Mouse (Mus musculus) ES-E14 (cell line): ENCODE data around the gene Acaca. TPM values are rescaled to one million over a fixed set of nuclear protein-coding genes. Genes with fewer than 3 reads are reported as not detected.

ENCODE experiments used
- DNase-seq: peaks from one replicate; pipeline ENCODE4 v3.0.0-alpha.2; 2013; ENCODE audit warnings: low read depth, low spot score
- H3K27ac ChIP-seq: 2 replicates; pipeline ENCODE4 v1.5.1; 2012; ENCODE audit warnings: low read depth, mild to moderate bottlenecking, low read length, moderate library complexity, mixed read lengths; ENCODE audit not compliant: poor library complexity, insufficient read depth, severe bottlenecking
- H3K36me3 ChIP-seq: 2 replicates; pipeline ENCODE4 v1.6.1; 2012; ENCODE audit warnings: mild to moderate bottlenecking, low read length, moderate library complexity, mixed read lengths; ENCODE audit not compliant: control insufficient read depth, poor library complexity, insufficient read depth, severe bottlenecking
- H3K4me1 ChIP-seq, 2 experiments: fragments of 150-350 bp in 1 of 2; sonication (generic) in 1 of 2; 2 replicates each; pipeline ENCODE4 v1.6.1; 2012; ENCODE audit warnings: low read length in 2 of 2, mild to moderate bottlenecking in 1 of 2, mixed read lengths in 1 of 2; ENCODE audit not compliant: control insufficient read depth in 2 of 2, insufficient read depth in 2 of 2, poor library complexity in 1 of 2
- H3K4me3 ChIP-seq, 2 experiments: fragments of 150-350 bp in 1 of 2; sonication (generic) in 1 of 2; 2 replicates each; pipeline ENCODE4 v1.5.1; 2012; ENCODE audit warnings: low read length in 2 of 2, low read depth in 1 of 2, mild to moderate bottlenecking in 1 of 2, mixed read lengths in 1 of 2; ENCODE audit not compliant: insufficient read depth in 1 of 2, poor library complexity in 1 of 2, severe bottlenecking in 1 of 2
- H3K9ac ChIP-seq: 2 replicates; pipeline ENCODE4 v1.6.1; 2012; ENCODE audit warnings: low read depth, mild to moderate bottlenecking, low read length, mixed read lengths; ENCODE audit not compliant: poor library complexity, insufficient read depth, severe bottlenecking
- H3K9me3 ChIP-seq: fragments of 150-350 bp; sonication (generic); 2 replicates; pipeline ENCODE4 v1.6.1; 2012; ENCODE audit warnings: low read depth, mild to moderate bottlenecking, low read length; ENCODE audit not compliant: control insufficient read depth, insufficient read depth
- CHD2 ChIP-seq: IDR thresholded peaks from 2 replicates; pipeline ENCODE4 v1.6.1; 2014; ENCODE audit warnings: mild to moderate bottlenecking, low read depth, low read length, inconsistent platforms
- HCFC1 ChIP-seq: IDR thresholded peaks from 2 replicates; pipeline ENCODE4 v1.6.1; 2012; ENCODE audit warnings: low read length, inconsistent platforms, borderline replicate concordance; ENCODE audit not compliant: insufficient read depth
- MAFK ChIP-seq: IDR thresholded peaks from 2 replicates; pipeline ENCODE4 v1.6.1; 2014; ENCODE audit warnings: mild to moderate bottlenecking, low read depth, low read length, inconsistent platforms; ENCODE audit not compliant: insufficient read depth
- ZC3H11A ChIP-seq: IDR thresholded peaks from 2 replicates; pipeline ENCODE4 v1.6.1; 2012; ENCODE audit warnings: low read depth, mild to moderate bottlenecking, inconsistent platforms, low read length, borderline replicate concordance
- ZNF384 ChIP-seq: IDR thresholded peaks from 2 replicates; pipeline ENCODE4 v1.6.1; 2012; ENCODE audit warnings: low read depth, low read length, inconsistent platforms
- in situ Hi-C, 2 experiments: fragments of 600-800 bp; cut with MboI; formaldehyde crosslinking; loops; one replicate each; pipeline ENCODE4 v1.15.1; 2025; ENCODE audit warnings: low sequenced_read_pairs in 2 of 2, inconsistent platforms in 1 of 2; ENCODE audit not compliant: unreplicated experiment in 2 of 2
- total RNA-seq: library from RNA; depleted of rRNA; stranded (reverse); fragments of 300-350 nt; gene quantifications from 2 replicates; pipeline ENCODE4 v1.2.3, GENCODE M21; 2012

Acaca gene
- total RNA-seq, 1 experiment: 68.0 TPM

- in situ Hi-C loops: no loop called here
- peaks cover 4% of the 10 kb centered on the region; the same call in 1 of the 2 replicates for H3K36me3 ChIP-seq
Measured at GRCm38 (mm10) chr11:84247370-84247769, 117.9 kb downstream of the Acaca start.

DNA sequence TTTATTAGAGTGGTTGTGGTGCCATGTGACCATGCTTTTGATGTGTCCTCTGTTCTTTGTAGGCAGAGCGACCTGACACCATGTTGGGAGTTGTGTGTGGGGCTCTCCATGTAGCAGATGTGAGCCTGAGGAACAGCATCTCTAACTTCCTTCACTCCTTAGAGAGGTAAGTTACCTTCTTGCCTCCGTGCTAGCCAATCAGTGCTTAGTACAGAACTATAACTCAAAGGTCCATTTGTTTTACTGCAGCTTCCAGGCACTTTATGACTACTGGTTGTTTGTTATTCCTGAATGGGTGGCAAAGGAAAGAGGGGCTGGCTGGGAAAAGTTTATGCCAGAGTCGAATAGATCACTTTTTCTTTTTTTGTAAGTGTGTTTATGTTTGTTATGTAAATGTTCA, 121.7 kb downstream of the Acaca start:
- in situ Hi-C loops: no loop called here
- DNase-seq: no peak
- TF ChIP-seq ZC3H11A (no peak), HCFC1 (no peak), MAFK (no peak), ZNF384 (no peak), CHD2 (no peak)
- no peak overlapping the region for H3K9ac ChIP-seq
- H3K36me3 ChIP-seq: peaks cover 7% of the 10 kb centered on the region; the same call in 1 of the 2 replicates
- no peaks in the 10 kb centered on the region for H3K4me1 ChIP-seq
- no peak overlapping the region for H3K27ac ChIP-seq
- no peaks in the 10 kb centered on the region for H3K9me3 ChIP-seq
- no peak overlapping the region for H3K4me3 ChIP-seq

More at GRCm38 (mm10) chr11:84247370-84247769, 117.9 kb downstream of the Acaca start:
- Histone ChIP-seq H3K9me3 (no peaks in the 10 kb centered on the region), H3K9ac (no peak overlapping the region), H3K4me1 (no peaks in the 10 kb centered on the region), H3K4me3 (no peak overlapping the region), H3K27ac (no peak overlapping the region)
- TF ChIP-seq ZC3H11A: no peak
- TF ChIP-seq CHD2: no peak
- TF ChIP-seq HCFC1: no peak
- TF ChIP-seq ZNF384: no peak
- no peak for TF ChIP-seq MAFK
- no peak for DNase-seq

GRCm38 (mm10) chr11:84252425-84252824, 123.0 kb downstream of the Acaca start:
- H3K36me3 ChIP-seq: peaks cover 9% of the 10 kb centered on the region; the same call in 1 of the 2 replicates
- H3K9ac ChIP-seq: no peak overlapping the region
- no peaks in the 10 kb centered on the region for H3K4me1 ChIP-seq
- no peaks in the 10 kb centered on the region for H3K9me3 ChIP-seq
- H3K27ac ChIP-seq: no peak overlapping the region
- H3K4me3 ChIP-seq: no peak overlapping the region
- in situ Hi-C loops: no loop called here
- no peak for DNase-seq
- TF ChIP-seq ZC3H11A (no peak), MAFK (no peak), HCFC1 (no peak), ZNF384 (no peak), CHD2 (no peak)

DNA sequence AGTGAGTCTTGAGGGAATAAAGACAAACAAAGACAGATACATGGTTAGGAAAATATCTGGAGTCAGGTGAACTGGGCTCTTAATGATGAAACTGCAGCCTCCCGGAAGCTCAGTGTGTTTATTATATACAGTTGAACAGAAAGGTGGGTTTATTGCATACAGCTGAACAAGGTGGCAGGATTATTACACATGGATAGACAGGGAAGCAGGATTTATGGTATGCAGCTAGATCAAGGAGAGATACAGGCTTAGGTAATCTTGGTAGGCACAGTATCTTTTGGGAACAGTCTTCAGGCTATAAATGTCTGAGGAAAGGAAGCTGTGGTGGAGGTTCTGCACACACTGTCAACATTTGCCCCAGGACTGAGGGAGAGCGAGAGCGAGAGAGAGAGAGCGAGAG, 126.4 kb downstream of the Acaca start:
- DNase-seq: no peak
- H3K36me3 ChIP-seq: peaks cover 12% of the 10 kb centered on the region
- no peak overlapping the region for H3K4me3 ChIP-seq
- no peak overlapping the region for H3K27ac ChIP-seq
- no peak overlapping the region for H3K9ac ChIP-seq
- H3K4me1 ChIP-seq: no peaks in the 10 kb centered on the region
- TF ChIP-seq CHD2: no peak
- TF ChIP-seq ZC3H11A: no peak
- TF ChIP-seq MAFK: no peak
- no peak for TF ChIP-seq HCFC1
- no peak for TF ChIP-seq ZNF384
- H3K9me3 ChIP-seq: no peaks in the 10 kb centered on the region
- in situ Hi-C loops: no loop called here

DNA sequence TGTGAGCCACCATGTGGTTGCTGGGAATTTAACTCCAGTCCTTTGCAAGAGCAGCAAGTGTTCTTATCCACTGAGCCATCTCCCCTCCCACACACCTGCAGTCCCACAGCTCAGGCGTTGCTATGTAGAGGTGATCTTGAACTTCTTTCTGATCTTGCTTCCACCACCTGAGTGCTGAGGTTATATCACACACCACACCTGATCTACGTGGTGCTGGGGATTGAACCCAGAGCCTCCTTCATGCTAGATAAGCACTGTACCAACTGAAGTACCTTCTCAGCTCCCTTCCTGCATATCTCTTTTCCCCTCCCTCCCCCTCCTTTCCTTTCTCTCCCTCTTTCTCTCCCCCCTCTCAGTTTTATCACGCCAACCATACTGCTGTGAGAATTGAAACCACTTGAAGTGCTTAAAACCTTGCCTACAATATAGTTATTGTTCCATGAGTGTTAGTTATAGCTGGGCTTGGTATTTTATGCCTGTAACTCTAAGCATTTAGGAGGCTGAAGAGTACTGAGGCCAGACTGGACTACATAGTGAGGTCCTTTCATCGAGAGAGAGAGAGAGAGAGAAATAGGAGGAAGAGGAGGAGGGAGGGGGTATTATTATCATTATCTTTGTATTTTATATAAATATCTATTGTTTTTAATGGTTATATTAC, 128.7 kb downstream of the Acaca start:
- TF ChIP-seq ZNF384 (no peak), CHD2 (no peak), HCFC1 (no peak), ZC3H11A (no peak)
- Histone ChIP-seq H3K9me3 (no peaks in the 10 kb centered on the region), H3K4me3 (no peak overlapping the region), H3K27ac (no peak overlapping the region), H3K9ac (no peak overlapping the region), H3K36me3 (peaks cover 12% of the 10 kb centered on the region), H3K4me1 (no peaks in the 10 kb centered on the region)
- no peak for DNase-seq
- in situ Hi-C loops: no loop called here
